Mouse (Mus musculus) embryonic facial prominence, embryonic 14.5 days (tissue): ENCODE results near the gene Tmc3. TPM values are rescaled to one million over a fixed set of nuclear protein-coding genes. Genes with fewer than 3 reads are reported as not detected.

ENCODE experiments used
- ATAC-seq: fragments of 200-750 bp; cut with Nextera tagmentation; 2 replicates; pipeline ENCODE4 v1.8.0; 2017; ENCODE audit warnings: low read depth, moderate number of reproducible peaks, moderate TSS enrichment
- DNase-seq: peaks from one replicate; pipeline ENCODE4 v3.0.0-alpha.2; 2015; ENCODE audit warnings: low spot score
- H3K27ac ChIP-seq: fragments of 300-500 bp; sonication (generic); replicated peaks from 2 replicates; pipeline ENCODE4 v1.5.1; 2014; ENCODE audit warnings: low read depth, mild to moderate bottlenecking, low read length, moderate library complexity
- H3K27me3 ChIP-seq: fragments of 300-500 bp; sonication (generic); replicated peaks from 2 replicates; pipeline ENCODE4 v1.6.1; 2014; ENCODE audit warnings: low read length; ENCODE audit not compliant: control insufficient read depth, insufficient read depth
- H3K36me3 ChIP-seq: fragments of 300-500 bp; sonication (generic); 2 replicates; pipeline ENCODE4 v1.6.1; 2014; ENCODE audit warnings: low read length, mixed read lengths; ENCODE audit not compliant: control insufficient read depth, insufficient read depth
- H3K4me1 ChIP-seq: fragments of 300-500 bp; sonication (generic); 2 replicates; pipeline ENCODE4 v1.6.1; 2014; ENCODE audit warnings: antibody characterized with exemption, low read length; ENCODE audit not compliant: control insufficient read depth, insufficient read depth
- H3K4me2 ChIP-seq: fragments of 300-500 bp; sonication (generic); 2 replicates; pipeline ENCODE4 v1.6.1; 2014; ENCODE audit warnings: low read depth, mild to moderate bottlenecking, low read length, moderate library complexity, mixed read lengths
- H3K4me3 ChIP-seq: fragments of 300-500 bp; sonication (generic); 2 replicates; pipeline ENCODE4 v1.5.1; 2014; ENCODE audit warnings: low read depth, mild to moderate bottlenecking, low read length
- H3K9ac ChIP-seq: fragments of 300-500 bp; sonication (generic); 2 replicates; pipeline ENCODE4 v1.6.1; 2014; ENCODE audit warnings: low read depth, mild to moderate bottlenecking, low read length, moderate library complexity, mixed read lengths
- H3K9me3 ChIP-seq: fragments of 300-500 bp; sonication (generic); 2 replicates; pipeline ENCODE4 v1.6.1; 2016; ENCODE audit warnings: low read length; ENCODE audit not compliant: control insufficient read depth
- WGBS: fragments of 180-500 bp; shearing (Covaris S2); extraction: QIAGEN DNeasy Blood & Tissue Kit; methylation state at CpG from one replicate; pipeline ENCODE4 v1.1.7; 2014; 5-methylcytosine and 5-hydroxymethylcytosine counted together
- polyA plus RNA-seq: library from polyadenylated mRNA; unstranded; fragments of >200 nt; fragmentation: Nextera tagmentation; extraction: Ambion mirVana; gene quantifications from 2 replicates; pipeline ENCODE4 v1.2.1, GENCODE M21; 2014

The Tmc3 gene
- polyA plus RNA-seq, 1 experiment from 2014 or later = 0.99 TPM

DNA sequence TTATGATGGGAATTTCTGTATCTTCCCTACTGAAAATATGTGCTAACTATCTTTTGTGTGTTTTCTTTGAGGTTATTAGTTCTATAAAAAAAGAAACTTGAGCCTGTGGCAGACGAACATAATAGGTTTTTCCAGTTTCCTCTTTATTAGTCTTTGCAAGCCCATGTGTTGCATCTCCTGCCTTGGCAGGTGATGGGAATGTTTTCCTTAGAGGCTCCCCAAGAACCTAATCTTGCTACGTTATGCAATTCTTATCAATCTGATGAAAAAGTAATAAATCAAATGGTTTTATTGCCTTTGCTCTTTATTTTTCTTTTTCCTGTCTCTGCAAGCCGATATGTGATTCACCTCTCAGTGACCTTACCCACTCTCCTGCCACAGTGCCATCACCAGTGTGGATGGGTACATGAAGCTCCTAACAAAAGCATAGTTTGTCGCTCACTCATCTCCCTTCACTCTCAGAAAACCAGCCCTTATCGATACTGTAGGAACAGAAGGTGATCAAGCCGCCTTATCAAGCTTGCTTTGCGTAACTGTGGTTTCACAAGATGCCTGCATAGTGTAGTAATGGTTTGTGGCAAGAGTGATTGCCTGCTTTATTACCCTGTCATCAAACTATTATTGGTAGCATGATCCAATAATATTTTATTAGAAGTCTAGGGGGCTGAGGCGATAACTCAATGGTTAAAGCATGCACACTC lies 42.0 kb downstream of the Tmc3 start:
- Histone ChIP-seq H3K27me3 (no peaks in the 10 kb centered on the region), H3K9me3 (no peaks in the 10 kb centered on the region), H3K4me3 (no peak overlapping the region), H3K27ac (no peak overlapping the region), H3K4me2 (no peak overlapping the region), H3K9ac (no peak overlapping the region), H3K36me3 (no peaks in the 10 kb centered on the region), H3K4me1 (peaks cover 5% of the 10 kb centered on the region; the same call in 1 of the 2 replicates)
- DNase-seq (no peak), ATAC-seq (no peak)
- WGBS = 82% methylated on average over 8 of the region's 8 CpGs

DNA sequence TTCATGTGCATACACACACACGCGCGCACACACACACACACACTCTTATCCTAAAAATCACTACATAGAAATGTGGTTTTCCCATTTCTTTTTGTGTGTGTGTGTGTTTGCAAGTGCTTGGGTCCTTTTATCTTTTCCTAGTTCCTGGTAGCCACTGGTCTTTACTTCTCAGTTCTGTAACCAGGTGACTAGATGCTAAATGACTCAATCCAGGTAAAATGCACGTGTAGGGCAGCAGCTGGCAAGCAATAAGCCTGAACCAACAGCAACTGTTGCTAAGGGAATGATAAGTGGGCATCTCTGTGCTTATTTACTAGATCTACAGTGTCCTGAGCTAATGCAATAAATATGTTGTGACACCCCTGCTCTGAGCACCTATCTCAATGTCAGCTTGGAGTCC lies 42.6 kb downstream of the Tmc3 start:
- Histone ChIP-seq H3K27ac (no peak overlapping the region), H3K27me3 (no peaks in the 10 kb centered on the region), H3K4me1 (peaks cover 5% of the 10 kb centered on the region; the same call in 1 of the 2 replicates), H3K36me3 (no peaks in the 10 kb centered on the region), H3K4me3 (no peak overlapping the region), H3K9ac (no peak overlapping the region), H3K9me3 (no peaks in the 10 kb centered on the region), H3K4me2 (no peak overlapping the region)
- 89% methylated on average over 4 of the region's 4 CpGs for WGBS
- no peak for ATAC-seq
- DNase-seq = no peak

DNA sequence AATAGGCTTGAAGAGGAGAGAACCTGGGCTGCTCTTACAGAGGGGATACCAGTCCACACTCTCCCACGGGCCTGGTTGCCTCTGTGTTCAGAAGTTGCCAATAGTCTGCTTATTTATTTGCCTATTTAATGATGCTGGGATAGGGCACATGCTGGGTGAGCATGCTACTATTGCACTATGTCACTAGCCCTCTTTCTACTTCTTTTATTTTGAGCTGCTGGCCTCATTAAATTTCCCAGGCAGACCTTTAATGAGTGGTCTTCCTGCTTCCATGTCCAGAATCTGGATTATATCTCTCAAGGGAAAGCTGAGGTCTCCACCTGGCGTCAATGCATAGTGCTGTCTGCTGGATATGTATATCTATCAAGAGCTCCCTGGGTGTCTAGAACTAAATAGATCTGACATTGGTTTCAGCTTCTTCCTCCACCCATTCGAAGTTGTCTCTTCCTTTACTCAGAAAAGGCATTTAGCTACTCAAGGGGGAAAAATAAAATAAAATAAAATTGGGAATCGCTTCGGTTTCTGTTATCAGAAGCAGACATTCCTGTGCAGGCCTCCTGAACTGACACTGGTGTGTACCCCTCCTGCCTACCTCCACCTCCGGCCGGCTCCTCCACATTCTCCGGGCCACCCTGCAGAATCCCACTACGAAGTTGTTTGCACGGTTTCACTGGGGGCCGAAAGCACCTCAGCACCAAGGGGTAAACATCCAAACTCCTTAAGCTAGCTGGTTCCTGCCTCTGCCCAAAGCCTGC lies 46.5 kb downstream of the Tmc3 start:
- 0 out of 2 replicates have a peak, but pooled peaks cover 2% of the 10 kb centered on the region for H3K36me3 ChIP-seq
- 12% methylated on average over 11 of the region's 11 CpGs for WGBS
- no peak; the same call in 1 of the 2 replicates for ATAC-seq
- no peak for DNase-seq
- no peaks in the 10 kb centered on the region for H3K27me3 ChIP-seq
- H3K4me1 ChIP-seq = peaks cover 22% of the 10 kb centered on the region
- H3K9me3 ChIP-seq = no peaks in the 10 kb centered on the region
- H3K27ac ChIP-seq = peak overlapping the region; percentile 79
- H3K9ac ChIP-seq = peak overlapping the region; percentile 76
- H3K4me2 ChIP-seq = peak overlapping the region; percentile 57
- peak overlapping the region; percentile 49 for H3K4me3 ChIP-seq

DNA sequence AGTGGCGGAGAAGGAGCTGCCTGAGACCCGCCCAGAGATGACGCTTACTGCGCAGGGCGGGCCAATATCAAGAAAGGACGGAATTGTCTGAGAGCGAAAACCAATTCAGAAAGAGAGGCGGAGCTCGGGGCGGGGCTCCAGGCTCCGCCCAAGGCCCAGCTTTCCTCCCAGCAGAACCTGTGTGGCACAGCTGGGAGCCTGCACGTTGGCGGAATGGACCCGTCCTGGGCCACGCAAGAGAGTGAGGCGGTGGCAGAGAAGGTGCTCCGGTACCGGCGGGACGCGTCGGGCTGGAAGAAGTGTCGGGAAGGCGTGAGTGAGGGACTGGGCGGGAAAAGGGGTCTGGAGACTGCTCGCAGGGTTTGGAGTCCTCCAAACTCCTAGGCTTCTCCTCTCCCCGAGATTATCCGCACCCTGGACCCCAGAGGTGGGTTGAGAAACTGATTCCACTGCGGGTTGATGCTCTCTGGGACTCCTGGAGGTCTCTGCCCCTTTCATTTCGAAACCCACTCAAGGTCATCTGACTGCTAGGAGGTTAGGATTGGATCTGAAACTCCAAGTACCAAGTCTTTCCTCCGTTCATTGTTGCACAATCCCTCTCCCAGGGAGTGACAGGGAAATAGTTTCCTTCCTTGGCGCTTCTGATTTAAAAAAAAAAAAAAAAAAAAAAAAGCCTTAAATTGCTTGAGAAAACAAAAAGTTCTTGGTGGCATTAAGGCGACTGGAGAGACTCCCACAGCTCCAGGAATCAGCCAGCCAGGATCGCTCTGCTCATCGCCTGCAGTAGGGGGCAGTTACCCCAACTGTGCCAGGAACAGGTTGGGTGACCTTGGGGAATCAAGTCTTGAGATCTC lies 47.3 kb downstream of the Tmc3 start, which contains the start of gene Stard5:
Gene Stard5, plus strand, starts transcription at position 132 of the 854 bp plus-strand sequence.
- H3K4me3 ChIP-seq = peak within 1 kb of the TSS; percentile 49
- 0 out of 2 replicates have a peak, but pooled peaks cover 3% of the 10 kb centered on the region for H3K36me3 ChIP-seq
- H3K9me3 ChIP-seq = no peaks in the 10 kb centered on the region
- no peaks in the 10 kb centered on the region for H3K27me3 ChIP-seq
- DNase-seq (peak; percentile 97), ATAC-seq (peak; percentile 97)
- peaks cover 22% of the 10 kb centered on the region for H3K4me1 ChIP-seq
- peak within 1 kb of the TSS; percentile 79 for H3K27ac ChIP-seq
- peak within 1 kb of the TSS; percentile 57 for H3K4me2 ChIP-seq
- H3K9ac ChIP-seq = peak within 1 kb of the TSS; percentile 76
- WGBS = under 1% methylated on average over 33 of the region's 35 CpGs

DNA sequence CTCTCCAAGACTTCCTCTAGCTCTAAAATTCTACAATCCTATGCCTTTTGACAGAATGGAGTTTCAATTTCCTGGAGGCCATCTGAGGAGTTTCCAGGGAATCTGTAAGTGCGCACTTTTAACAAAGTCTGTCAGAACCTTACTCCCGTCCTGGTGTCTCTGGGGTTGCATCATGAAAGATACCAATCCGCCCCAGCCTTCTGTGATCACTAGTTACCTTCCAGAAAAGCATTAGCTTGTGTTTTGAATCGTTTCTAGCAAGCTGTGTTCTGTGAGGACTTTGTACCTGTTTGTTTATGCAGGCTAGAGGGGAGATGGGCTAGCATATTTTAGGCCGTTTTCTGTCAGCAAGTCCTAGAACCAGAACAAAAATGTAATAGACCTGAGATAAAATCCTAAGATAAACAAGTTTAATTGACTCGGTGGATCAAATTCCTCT lies 48.0 kb downstream of the Tmc3 start:
- DNase-seq (no peak), ATAC-seq (no peak)
- Histone ChIP-seq H3K4me2 (peak overlapping the region; percentile 57), H3K27ac (no peak overlapping the region), H3K4me3 (peak overlapping the region; percentile 49), H3K27me3 (no peaks in the 10 kb centered on the region), H3K9me3 (no peaks in the 10 kb centered on the region), H3K9ac (peak overlapping the region; percentile 76), H3K4me1 (peaks cover 22% of the 10 kb centered on the region), H3K36me3 (peaks cover 7% of the 10 kb centered on the region)
- 40% methylated on average over 6 of the region's 6 CpGs for WGBS

DNA sequence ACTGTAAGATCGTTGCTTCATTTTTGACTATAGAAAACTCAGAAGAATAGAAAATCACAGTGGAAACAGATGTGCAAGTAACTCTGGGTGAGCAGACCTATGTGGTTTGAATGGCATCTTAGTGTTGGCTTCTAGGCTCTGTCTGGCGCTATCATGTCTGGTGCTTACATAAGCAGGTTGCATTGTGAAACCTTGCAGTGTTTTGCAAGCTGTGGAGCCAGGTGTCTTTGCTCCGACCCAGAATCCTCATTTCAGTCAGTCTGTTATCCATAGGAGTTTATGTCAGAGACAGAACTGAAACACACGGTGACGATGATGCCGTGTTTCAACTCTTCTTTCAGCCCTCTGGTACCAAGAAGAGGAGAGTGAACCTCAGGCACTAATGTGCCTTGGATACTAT lies 49.1 kb downstream of the Tmc3 start:
- ATAC-seq (no peak), DNase-seq (no peak)
- peaks cover 15% of the 10 kb centered on the region for H3K36me3 ChIP-seq
- WGBS = 74% methylated on average over 6 of the region's 6 CpGs
- H3K4me1 ChIP-seq = peaks cover 22% of the 10 kb centered on the region
- no peak overlapping the region; the same call in 1 of the 2 replicates for H3K9ac ChIP-seq
- no peak overlapping the region for H3K4me3 ChIP-seq
- H3K27ac ChIP-seq = no peak overlapping the region; the same call in 1 of the 2 replicates
- H3K9me3 ChIP-seq = no peaks in the 10 kb centered on the region
- H3K27me3 ChIP-seq = no peaks in the 10 kb centered on the region
- H3K4me2 ChIP-seq = peak overlapping the region; percentile 57; the same call in 1 of the 2 replicates

DNA sequence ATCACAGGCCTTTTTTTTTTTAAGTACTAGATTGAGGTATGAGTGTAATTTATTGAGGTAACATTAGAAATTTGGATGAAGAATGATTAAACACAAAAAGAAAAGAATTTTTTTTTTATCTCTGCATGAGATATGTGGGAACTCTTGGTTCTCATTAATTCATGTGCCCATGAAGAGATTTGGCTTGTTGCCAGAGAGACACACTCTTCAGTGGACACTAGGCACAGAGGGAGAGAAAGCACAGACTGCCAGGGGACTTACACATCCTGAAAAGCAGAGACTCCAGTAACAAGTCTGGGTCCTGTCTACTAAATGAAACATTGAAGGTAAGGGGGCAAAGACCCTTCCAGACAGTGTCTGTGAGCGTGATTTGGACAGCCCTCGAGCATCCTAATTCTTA lies 51.0 kb downstream of the Tmc3 start:
- H3K9ac ChIP-seq = no peak overlapping the region
- WGBS = 88% methylated on average over 2 of the region's 2 CpGs
- peaks cover 21% of the 10 kb centered on the region for H3K4me1 ChIP-seq
- no peak overlapping the region for H3K4me2 ChIP-seq
- peaks cover 30% of the 10 kb centered on the region for H3K36me3 ChIP-seq
- H3K4me3 ChIP-seq = no peak overlapping the region
- no peaks in the 10 kb centered on the region for H3K27me3 ChIP-seq
- no peak overlapping the region for H3K27ac ChIP-seq
- DNase-seq = no peak
- no peak for ATAC-seq
- no peaks in the 10 kb centered on the region for H3K9me3 ChIP-seq

DNA sequence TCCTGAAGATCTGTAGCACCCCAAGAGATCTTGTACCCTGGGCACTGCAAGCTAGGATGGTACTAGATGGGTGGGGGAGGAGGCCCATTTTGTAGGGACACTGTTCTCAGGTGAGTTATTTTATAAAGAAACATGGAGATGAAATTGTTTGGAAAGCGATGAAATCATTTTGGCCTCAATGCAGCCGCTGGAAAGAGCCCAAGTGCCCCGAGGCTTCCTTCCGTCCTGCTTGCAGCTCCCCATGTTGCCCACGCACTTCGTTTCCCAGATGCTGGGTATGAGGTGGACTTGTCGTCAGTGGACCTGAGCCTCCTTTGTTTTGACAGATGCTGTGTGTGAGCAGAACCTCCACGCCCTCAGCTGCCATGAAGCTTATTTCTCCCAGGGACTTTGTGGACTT lies 51.7 kb downstream of the Tmc3 start:
- no peak for ATAC-seq
- H3K4me3 ChIP-seq = no peak overlapping the region
- H3K36me3 ChIP-seq = peaks cover 34% of the 10 kb centered on the region
- WGBS = 83% methylated on average over 8 of the region's 8 CpGs
- H3K27ac ChIP-seq = no peak overlapping the region
- DNase-seq = no peak
- no peak overlapping the region for H3K4me2 ChIP-seq
- no peak overlapping the region for H3K9ac ChIP-seq
- H3K4me1 ChIP-seq = peaks cover 16% of the 10 kb centered on the region
- H3K27me3 ChIP-seq = no peaks in the 10 kb centered on the region
- H3K9me3 ChIP-seq = no peaks in the 10 kb centered on the region
